Mouse (Mus musculus): ENCODE measurements at regions not wholly inside any gene's neighbourhood (a gene's known extent, or its start where the extent isn't known, plus 50 kb on each side); places are given as distances from the start of the nearest gene placed in this dataset.

DNA sequence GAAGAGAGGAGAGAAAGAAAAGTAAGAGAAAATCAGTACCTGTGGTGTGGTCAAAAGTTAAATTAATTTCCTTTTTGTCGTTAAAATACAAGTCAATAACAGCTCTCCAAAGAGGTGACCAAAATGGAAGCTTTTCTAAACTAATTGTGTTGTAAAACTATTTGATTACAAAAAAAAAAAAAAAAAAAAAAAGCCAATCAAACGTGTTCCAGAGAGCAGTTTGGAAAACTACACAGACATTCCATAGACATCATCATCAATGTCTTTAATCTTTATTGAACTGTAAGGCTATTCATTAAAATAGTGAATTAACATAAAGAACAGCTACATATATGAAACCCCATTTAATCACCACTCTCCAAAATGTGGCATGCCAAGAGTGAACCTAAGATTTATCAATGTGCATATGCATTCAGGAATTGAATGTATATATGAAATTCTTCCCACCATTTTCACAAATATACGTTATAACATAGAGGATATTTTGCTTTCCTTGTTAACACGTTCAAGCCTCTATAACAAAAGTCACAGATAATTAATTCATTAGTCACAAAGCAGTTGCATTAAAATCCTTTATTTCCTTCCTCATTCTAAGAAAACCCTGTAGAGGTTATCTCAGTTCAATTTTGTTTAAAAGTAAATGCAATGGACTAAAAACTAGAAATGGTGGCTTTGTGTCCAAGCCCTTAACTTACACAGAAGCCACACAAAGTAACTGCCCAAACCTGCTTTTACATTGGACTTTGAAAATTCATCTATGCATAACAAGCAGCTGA is 545.3 kb upstream of the Cited2 start:
- TF ChIP-seq POLR2A (IDR thresholded peaks at IDR 0.05; ENCODE audit: low read depth, low read length) = no peak
- TF ChIP-seq CTCF (IDR thresholded peaks at IDR 0.05; ENCODE audit: extremely low read depth, insufficient read depth, insufficient read length, insufficient replicate concordance) = no peak

All from spleen, adult 2 months (tissue).